Mouse (Mus musculus) heart, embryonic 14.5 days (tissue): Measurements from ENCODE around the gene Actl6a. TPM values are rescaled to one million over a fixed set of nuclear protein-coding genes. Genes with fewer than 3 reads are reported as not detected.
A peak's percentile ranks its signal among the peaks of the same experiment; 100 is the strongest.

Experiments used
- ATAC-seq: fragments of 200-750 bp; cut with Nextera tagmentation; 2 replicates; pipeline ENCODE4 v1.8.0; 2017; ENCODE audit warnings: low read depth, moderate TSS enrichment; ENCODE audit not compliant: insufficient number of reproducible peaks, insufficient read depth, low FRiP score
- H3K27ac ChIP-seq, 2 experiments: fragments of 200-500 bp in 1 of 2; fragments of 300-500 bp in 1 of 2; sonication (generic) in 1 of 2; replicated peaks in 1 of 2; 2 replicates each; pipeline ENCODE4 v1.5.1; 2012 to 2014; ENCODE audit warnings: low read depth in 2 of 2, low read length in 2 of 2, control low read depth in 1 of 2, mild to moderate bottlenecking in 1 of 2, mixed read lengths in 1 of 2; ENCODE audit not compliant: control insufficient read depth in 1 of 2, insufficient read depth in 1 of 2
- H3K27me3 ChIP-seq: fragments of 300-500 bp; sonication (generic); 2 replicates; pipeline ENCODE4 v1.6.1; 2014; ENCODE audit warnings: mild to moderate bottlenecking, low read length, control low read depth; ENCODE audit not compliant: control insufficient read depth, insufficient read depth
- H3K36me3 ChIP-seq: fragments of 300-500 bp; sonication (generic); 2 replicates; pipeline ENCODE4 v1.6.1; 2014; ENCODE audit warnings: mild to moderate bottlenecking, control low read depth, low read length, mixed read lengths; ENCODE audit not compliant: control insufficient read depth, insufficient read depth
- H3K4me1 ChIP-seq, 2 experiments: fragments of 200-500 bp in 1 of 2; fragments of 300-500 bp in 1 of 2; sonication (generic) in 1 of 2; 2 replicates each; pipeline ENCODE4 v1.6.1; 2012 to 2014; ENCODE audit warnings: low read length in 2 of 2, control low read depth in 1 of 2, mixed read lengths in 1 of 2; ENCODE audit not compliant: control insufficient read depth in 2 of 2, insufficient read depth in 2 of 2
- H3K4me2 ChIP-seq: fragments of 300-500 bp; sonication (generic); 2 replicates; pipeline ENCODE4 v1.6.1; 2014; ENCODE audit warnings: mild to moderate bottlenecking, low read length
- H3K4me3 ChIP-seq, 2 experiments: fragments of 200-500 bp in 1 of 2; fragments of 300-500 bp in 1 of 2; sonication (generic) in 1 of 2; 2 replicates each; pipeline ENCODE4 v1.5.1; 2012 to 2014; ENCODE audit warnings: low read length in 2 of 2, mild to moderate bottlenecking in 2 of 2, control low read depth in 1 of 2, low read depth in 1 of 2, moderate library complexity in 1 of 2; ENCODE audit not compliant: control insufficient read depth in 1 of 2, insufficient read depth in 1 of 2
- H3K9ac ChIP-seq: fragments of 300-500 bp; sonication (generic); 2 replicates; pipeline ENCODE4 v1.6.1; 2014; ENCODE audit warnings: mild to moderate bottlenecking, low read length
- H3K9me3 ChIP-seq: fragments of 300-500 bp; sonication (generic); 2 replicates; pipeline ENCODE4 v1.6.1; 2016; ENCODE audit warnings: low read length, control low read depth; ENCODE audit not compliant: control insufficient read depth
- WGBS: fragments of 180-500 bp; shearing (Covaris S2); extraction: QIAGEN DNeasy Blood & Tissue Kit; methylation state at CpG from one replicate; pipeline ENCODE4 v1.1.7; 2014; 5-methylcytosine and 5-hydroxymethylcytosine counted together
- polyA plus RNA-seq: library from polyadenylated mRNA; unstranded; fragments of >200 nt; fragmentation: Nextera tagmentation; extraction: Ambion mirVana; gene quantifications from 2 replicates; pipeline ENCODE4 v1.2.1, GENCODE M21; 2014

Actl6a gene
- polyA plus RNA-seq, 1 experiment from 2014 or later, result 89.5 TPM

GRCm38 (mm10) chr3:32661556-32661930, 44.6 kb upstream of the Actl6a start:
- Histone ChIP-seq H3K4me3 (no peak overlapping the region), H3K27me3 (no peaks in the 10 kb centered on the region), H3K4me2 (no peak overlapping the region), H3K27ac (no peak overlapping the region), H3K4me1 (peaks cover 5 to 10% of the 10 kb centered on the region in 2 experiments; a peak in 3 of 4 replicates), H3K9me3 (no peaks in the 10 kb centered on the region), H3K36me3 (no peaks in the 10 kb centered on the region), H3K9ac (no peak overlapping the region)
- ATAC-seq, result no peak
- WGBS, result 95% methylated on average over 3 of the region's 3 CpGs

DNA sequence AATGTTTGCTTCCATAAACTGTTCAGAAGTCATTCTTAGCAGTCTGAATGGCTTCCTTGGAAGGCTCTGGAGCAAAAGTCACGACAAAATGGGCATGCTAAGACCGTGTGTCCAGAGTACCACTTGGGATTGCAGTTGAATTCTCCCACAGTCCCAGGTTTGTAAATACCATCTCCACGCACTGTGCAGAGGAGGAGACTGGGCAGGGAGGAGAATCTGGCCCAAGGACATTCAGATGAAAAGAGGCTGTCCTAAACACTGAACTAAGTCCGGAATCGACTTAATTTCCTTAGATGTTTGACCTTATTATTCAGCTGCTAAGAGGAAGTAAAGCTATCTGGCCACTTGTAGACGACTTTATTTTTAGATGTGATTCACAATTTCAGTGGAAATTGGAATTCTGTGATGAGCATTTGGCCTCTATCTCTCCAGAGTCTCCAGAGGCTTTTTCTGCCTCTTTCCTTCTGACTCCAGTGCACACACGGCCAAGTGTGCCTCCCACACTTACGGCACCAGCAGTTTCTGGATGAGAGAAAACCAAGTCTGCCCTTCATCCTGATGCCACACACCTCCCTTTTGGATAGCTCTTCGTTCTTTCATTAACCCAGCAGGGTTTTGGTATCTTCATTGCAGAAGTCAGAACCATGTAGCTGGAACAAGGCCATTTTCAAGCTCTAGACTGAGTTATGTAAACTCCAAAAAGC, 37.7 kb upstream of the Actl6a start:
- 60% methylated on average over 9 of the region's 9 CpGs for WGBS

GRCm38 (mm10) chr3:32669211-32669610, 36.9 kb upstream of the Actl6a start:
- no peaks in the 10 kb centered on the region for H3K27me3 ChIP-seq
- H3K27ac ChIP-seq, result peak overlapping the region; percentile 61 to 77
- H3K4me1 ChIP-seq, result peaks cover 2 to 7% of the 10 kb centered on the region in 2 experiments
- 67% methylated on average over 6 of the region's 6 CpGs for WGBS
- H3K4me2 ChIP-seq, result peak overlapping the region; percentile 4; the same call in 1 of the 2 replicates
- no peaks in the 10 kb centered on the region for H3K36me3 ChIP-seq
- no peak overlapping the region for H3K9ac ChIP-seq
- no peaks in the 10 kb centered on the region for H3K9me3 ChIP-seq
- no peak overlapping the region for H3K4me3 ChIP-seq
- no peak for ATAC-seq

More for the DNA sequence above, 37.7 kb upstream of the Actl6a start:
- H3K4me1 ChIP-seq, result peaks cover 2 to 7% of the 10 kb centered on the region in 2 experiments
- H3K36me3 ChIP-seq, result no peaks in the 10 kb centered on the region
- H3K27ac ChIP-seq, result peak overlapping the region; percentile 61 to 77
- H3K4me2 ChIP-seq, result peak overlapping the region; percentile 4; the same call in 1 of the 2 replicates
- H3K4me3 ChIP-seq, result no peak overlapping the region
- no peak overlapping the region for H3K9ac ChIP-seq
- ATAC-seq, result no peak
- no peaks in the 10 kb centered on the region for H3K27me3 ChIP-seq
- H3K9me3 ChIP-seq, result no peaks in the 10 kb centered on the region

GRCm38 (mm10) chr3:32670196-32670595, 35.9 kb upstream of the Actl6a start:
- Histone ChIP-seq H3K27me3 (no peaks in the 10 kb centered on the region), H3K4me2 (no peak overlapping the region), H3K27ac (no peak overlapping the region), H3K9ac (no peak overlapping the region), H3K9me3 (no peaks in the 10 kb centered on the region), H3K36me3 (no peaks in the 10 kb centered on the region), H3K4me3 (no peak overlapping the region), H3K4me1 (peaks cover 2 to 4% of the 10 kb centered on the region in 2 experiments; a peak in 3 of 4 replicates)
- no peak for ATAC-seq
- 90% methylated on average over 4 of the region's 4 CpGs for WGBS

- Histone ChIP-seq H3K9me3 (no peaks in the 10 kb centered on the region), H3K27me3 (no peaks in the 10 kb centered on the region), H3K27ac (no peak overlapping the region), H3K4me1 (peaks cover 2 to 4% of the 10 kb centered on the region in 2 experiments; a peak in 3 of 4 replicates), H3K9ac (no peak overlapping the region), H3K36me3 (no peaks in the 10 kb centered on the region), H3K4me3 (no peak overlapping the region), H3K4me2 (no peak overlapping the region)
- no peak for ATAC-seq
Measured at GRCm38 (mm10) chr3:32673151-32673550, 32.9 kb upstream of the Actl6a start.

DNA sequence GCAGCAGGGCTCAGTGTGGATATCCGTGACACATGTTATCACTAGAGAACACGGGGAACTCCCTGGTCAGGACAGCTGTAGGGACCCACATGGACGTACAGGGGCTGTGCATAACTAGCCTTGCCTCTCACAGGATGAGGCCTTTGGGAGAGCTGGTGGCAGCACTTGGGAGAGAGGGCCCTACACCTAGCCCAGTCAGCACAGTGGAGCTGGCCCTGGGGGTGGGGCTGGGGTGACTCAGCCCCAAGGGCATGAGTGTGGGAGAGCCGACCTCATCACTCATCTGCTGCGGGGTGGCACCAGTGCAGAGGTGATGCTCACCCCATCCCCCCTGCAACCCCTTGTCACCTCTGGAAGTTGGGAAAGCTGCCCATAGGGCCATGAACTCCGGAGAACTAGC, 29.7 kb upstream of the Actl6a start:
- WGBS, result 64% methylated on average over 6 of the region's 6 CpGs
- ATAC-seq, result 0 out of 2 replicates have a peak, but pooled peaks have one; percentile 6

GRCm38 (mm10) chr3:32682910-32683531, 23.1 kb upstream of the Actl6a start:
- 53% methylated on average over 11 of the region's 12 CpGs for WGBS
- no peaks in the 10 kb centered on the region for H3K4me1 ChIP-seq
- no peaks in the 10 kb centered on the region for H3K27me3 ChIP-seq
- no peak overlapping the region for H3K4me2 ChIP-seq
- H3K36me3 ChIP-seq, result no peaks in the 10 kb centered on the region
- no peak overlapping the region for H3K4me3 ChIP-seq
- H3K27ac ChIP-seq, result no peak overlapping the region
- H3K9me3 ChIP-seq, result no peaks in the 10 kb centered on the region
- ATAC-seq, result no peak
- no peak overlapping the region for H3K9ac ChIP-seq

More for the DNA sequence above, 29.7 kb upstream of the Actl6a start:
- H3K27ac ChIP-seq, result no peak overlapping the region
- no peaks in the 10 kb centered on the region for H3K4me1 ChIP-seq
- no peaks in the 10 kb centered on the region for H3K9me3 ChIP-seq
- H3K9ac ChIP-seq, result no peak overlapping the region
- H3K4me2 ChIP-seq, result no peak overlapping the region
- H3K36me3 ChIP-seq, result no peaks in the 10 kb centered on the region
- H3K27me3 ChIP-seq, result no peaks in the 10 kb centered on the region
- no peak overlapping the region for H3K4me3 ChIP-seq
